Mouse (Mus musculus) intestine, embryonic 14.5 days (tissue): ENCODE measurements at regions not wholly inside any gene's neighbourhood (a gene's known extent, or its start where the extent isn't known, plus 50 kb on each side); places are given as distances from the start of the nearest gene placed in this dataset.
A peak's percentile ranks its signal among the peaks of the same experiment; 100 is the strongest.

ENCODE experiments used
- ATAC-seq: fragments of 200-750 bp; cut with Nextera tagmentation; replicated peaks from 2 replicates; pipeline ENCODE4 v1.8.0; 2017; ENCODE audit warnings: low read depth, moderate number of reproducible peaks, moderate TSS enrichment, moderate library complexity; ENCODE audit not compliant: low FRiP score, low TSS enrichment
- DNase-seq: peaks from one replicate; pipeline ENCODE4 v3.0.0-alpha.2; 2018; ENCODE audit warnings: low spot score
- H3K27ac ChIP-seq: fragments of 300-500 bp; sonication (generic); 2 replicates; pipeline ENCODE4 v1.5.1; 2014; ENCODE audit warnings: low read depth, mild to moderate bottlenecking, control low read depth
- H3K27me3 ChIP-seq: fragments of 300-500 bp; sonication (generic); replicated peaks from 2 replicates; pipeline ENCODE4 v1.6.1; 2014; ENCODE audit warnings: low read length, control low read depth; ENCODE audit not compliant: control insufficient read depth, insufficient read depth
- H3K36me3 ChIP-seq: fragments of 300-500 bp; sonication (generic); 2 replicates; pipeline ENCODE4 v1.6.1; 2014; ENCODE audit warnings: low read length, control low read depth; ENCODE audit not compliant: control insufficient read depth, insufficient read depth
- H3K4me1 ChIP-seq: fragments of 300-500 bp; sonication (generic); replicated peaks from 2 replicates; pipeline ENCODE4 v1.6.1; 2014; ENCODE audit warnings: low read length, control low read depth, mixed read lengths; ENCODE audit not compliant: control insufficient read depth, insufficient read depth
- H3K4me2 ChIP-seq: fragments of 300-500 bp; sonication (generic); 2 replicates; pipeline ENCODE4 v1.6.1; 2014; ENCODE audit warnings: low read length
- H3K4me3 ChIP-seq: fragments of 300-500 bp; sonication (generic); 2 replicates; pipeline ENCODE4 v1.5.1; 2014; ENCODE audit warnings: low read depth, low read length, control low read depth, mixed read lengths
- H3K9ac ChIP-seq: fragments of 300-500 bp; sonication (generic); 2 replicates; pipeline ENCODE4 v1.6.1; 2014; ENCODE audit warnings: mild to moderate bottlenecking, low read length
- H3K9me3 ChIP-seq: fragments of 300-500 bp; sonication (generic); 2 replicates; pipeline ENCODE4 v1.6.1; 2016; ENCODE audit warnings: low read length, control low read depth; ENCODE audit not compliant: control insufficient read depth
- WGBS: fragments of 180-500 bp; shearing (Covaris S2); extraction: QIAGEN DNeasy Blood & Tissue Kit; methylation state at CpG from one replicate; pipeline ENCODE4 v1.1.7; 2014; 5-methylcytosine and 5-hydroxymethylcytosine counted together

DNA sequence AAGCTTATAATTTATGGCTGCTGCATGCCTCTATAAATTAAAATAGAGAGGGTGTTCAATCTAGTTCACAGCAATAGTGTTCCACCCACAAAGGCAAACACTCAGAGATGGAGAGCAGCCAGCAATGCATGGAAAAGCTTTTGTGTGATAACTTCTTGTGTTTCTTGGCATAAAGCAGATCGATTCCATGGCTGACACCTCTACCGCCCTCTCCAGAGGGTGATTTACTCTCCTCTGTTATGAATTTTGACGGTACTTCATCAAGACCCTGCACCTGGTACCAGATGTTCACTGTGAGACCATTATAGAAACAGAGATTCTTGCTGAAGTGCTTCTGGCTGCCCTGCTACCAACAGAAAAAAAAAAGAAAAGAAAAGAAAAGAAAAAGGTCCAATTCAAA is 54.1 kb upstream of the Btc start:
- Histone ChIP-seq H3K9me3 (no peaks in the 10 kb centered on the region), H3K4me1 (no peaks in the 10 kb centered on the region), H3K27me3 (no peaks in the 10 kb centered on the region), H3K4me3 (no peak overlapping the region), H3K9ac (no peak overlapping the region), H3K36me3 (no peaks in the 10 kb centered on the region), H3K27ac (no peak overlapping the region), H3K4me2 (no peak overlapping the region)
- DNase-seq (no peak), ATAC-seq (no peak)
- WGBS, result 41% methylated on average over 3 of the region's 3 CpGs

DNA sequence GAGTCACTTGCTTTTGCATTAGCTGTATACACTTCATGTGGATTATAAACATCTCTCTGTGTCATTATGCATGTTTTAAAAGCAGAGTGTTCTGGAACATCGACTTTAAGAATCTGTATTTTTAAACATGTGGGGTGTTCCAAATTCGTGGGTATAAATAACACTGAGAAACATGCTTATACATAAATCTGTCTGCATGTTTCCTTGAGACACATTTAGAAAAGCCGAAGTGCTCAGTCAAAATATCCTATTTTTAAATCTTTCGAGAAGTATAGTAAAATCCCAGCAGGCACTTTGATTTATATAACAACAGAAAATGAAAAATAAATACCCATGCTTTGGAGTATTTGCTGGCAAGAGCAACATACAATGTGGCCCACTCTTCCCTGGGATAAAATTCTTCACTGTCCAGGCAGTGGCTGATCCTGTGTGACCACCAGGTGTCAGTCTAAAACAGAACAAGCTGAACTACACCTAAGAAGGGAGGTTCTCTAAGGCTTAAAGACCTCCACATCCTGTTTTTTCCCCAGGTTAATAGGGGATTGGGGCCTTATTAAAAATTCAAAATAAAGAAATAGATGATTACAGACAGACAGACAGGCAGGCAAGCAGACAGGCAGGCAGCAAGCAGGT is 52.4 kb upstream of the Parm1 start:
- Histone ChIP-seq H3K27me3 (no peaks in the 10 kb centered on the region), H3K4me3 (no peak overlapping the region), H3K4me1 (no peaks in the 10 kb centered on the region), H3K4me2 (no peak overlapping the region), H3K9ac (no peak overlapping the region), H3K36me3 (no peaks in the 10 kb centered on the region), H3K9me3 (no peaks in the 10 kb centered on the region), H3K27ac (no peak overlapping the region)
- no peak for DNase-seq
- WGBS, result 30% methylated on average over 4 of the region's 4 CpGs
- 0 out of 2 replicates have a peak, but pooled peaks have one; percentile 60 for ATAC-seq
